Mouse (Mus musculus) erythroblast, adult 5-6 weeks (primary cell): ENCODE data around the gene Cox19. TPM values are rescaled to one million over a fixed set of nuclear protein-coding genes. Genes with fewer than 3 reads are reported as not detected.

Experiments
- ATAC-seq: replicated peaks from 2 replicates; pipeline ENCODE4 v1.8.0; 2016; ENCODE audit warnings: moderate number of reproducible peaks, mild to moderate bottlenecking, moderate TSS enrichment, inconsistent platforms; ENCODE audit not compliant: poor library complexity, low FRiP score, severe bottlenecking
- total RNA-seq, 2 experiments: library from RNA; stranded (forward) in 1 of 2; stranded (reverse) in 1 of 2; fragments of 150-400 nt in 1 of 2; fragments of 200-764, 138-1000 nt in 1 of 2; gene quantifications; 2 replicates each; pipeline versions ENCODE4 v1.2.3 to v1.2.4; 2015 to 2017; ENCODE audit warnings: low replicate concordance in 2 of 2

The Cox19 gene
- total RNA-seq, 2 experiments from 2014 or later: 6.5 to 8.8 TPM

- no peak for ATAC-seq
Observed at GRCm38 (mm10) chr5:139365827-139366226, 14.6 kb upstream of the Cox19 start.

- no peak for ATAC-seq
Observed at GRCm38 (mm10) chr5:139364911-139365571, 13.8 kb upstream of the Cox19 start.

- ATAC-seq: peak; percentile 82
Observed at GRCm38 (mm10) chr5:139364260-139364910, 13.2 kb upstream of the Cox19 start.

GRCm38 (mm10) chr5:139363858-139364257, 12.6 kb upstream of the Cox19 start:
- ATAC-seq: peak; percentile 18; the same call in 1 of the 2 replicates

GRCm38 (mm10) chr5:139359244-139359643, 8.0 kb upstream of the Cox19 start:
- no peak for ATAC-seq

- 0 out of 2 replicates have a peak, but pooled peaks have one; percentile 34 for ATAC-seq
Observed at GRCm38 (mm10) chr5:139358653-139359052, 7.4 kb upstream of the Cox19 start.

GRCm38 (mm10) chr5:139355235-139355772, 4.1 kb upstream of the Cox19 start:
- ATAC-seq: peak; percentile 75

- no peak for ATAC-seq
Observed at GRCm38 (mm10) chr5:139353946-139354345, 2.7 kb upstream of the Cox19 start.

GRCm38 (mm10) chr5:139353496-139353895, 2.3 kb upstream of the Cox19 start:
- 0 out of 2 replicates have a peak, but pooled peaks have one; percentile 40 for ATAC-seq

GRCm38 (mm10) chr5:139352317-139352716, 1.1 kb upstream of the Cox19 start, which contains the start of gene Cyp2w1:
Cyp2w1 (plus strand) TSS chr5:139352617.
- ATAC-seq: no peak

GRCm38 (mm10) chr5:139351628-139352027, 410 bp upstream of the Cox19 start:
- no peak for ATAC-seq

GRCm38 (mm10) chr5:139349713-139350112, 1.5 kb downstream of the Cox19 start:
- no peak for ATAC-seq

- ATAC-seq: no peak
Observed at GRCm38 (mm10) chr5:139347225-139347624, 4.0 kb downstream of the Cox19 start.

- ATAC-seq: peak; percentile 29
Observed at GRCm38 (mm10) chr5:139345364-139345714, 5.9 kb downstream of the Cox19 start.

GRCm38 (mm10) chr5:139344687-139345363, 6.4 kb downstream of the Cox19 start:
- peak; percentile 90 for ATAC-seq

- ATAC-seq: peak; percentile 81
Observed at GRCm38 (mm10) chr5:139344021-139344686, 7.1 kb downstream of the Cox19 start.

- ATAC-seq: no peak
Observed at GRCm38 (mm10) chr5:139338891-139339290, 12.3 kb downstream of the Cox19 start.

GRCm38 (mm10) chr5:139338403-139338802, 12.8 kb downstream of the Cox19 start:
- ATAC-seq: no peak

- ATAC-seq: no peak
Observed at GRCm38 (mm10) chr5:139337826-139338370, 13.3 kb downstream of the Cox19 start.

- no peak for ATAC-seq
Observed at GRCm38 (mm10) chr5:139335634-139336033, 15.6 kb downstream of the Cox19 start.
